Mouse (Mus musculus) heart, adult 18-20 months (tissue): ENCODE measurements around the gene Lamtor4. TPM values are rescaled to one million over a fixed set of nuclear protein-coding genes. Genes with fewer than 3 reads are reported as not detected.

Experiments
- DNase-seq, 2 experiments: peaks; one replicate each; pipeline ENCODE4 v3.0.0; 2021 to 2022; ENCODE audit warnings: mixed read lengths in 1 of 2
- total RNA-seq, 2 experiments: library from RNA; stranded (reverse); gene quantifications; 2 replicates each; pipeline ENCODE4 v1.2.3; 2021

Gene Lamtor4
- total RNA-seq, 2 experiments from 2014 or later: 58.7 to 64.6 TPM

DNA sequence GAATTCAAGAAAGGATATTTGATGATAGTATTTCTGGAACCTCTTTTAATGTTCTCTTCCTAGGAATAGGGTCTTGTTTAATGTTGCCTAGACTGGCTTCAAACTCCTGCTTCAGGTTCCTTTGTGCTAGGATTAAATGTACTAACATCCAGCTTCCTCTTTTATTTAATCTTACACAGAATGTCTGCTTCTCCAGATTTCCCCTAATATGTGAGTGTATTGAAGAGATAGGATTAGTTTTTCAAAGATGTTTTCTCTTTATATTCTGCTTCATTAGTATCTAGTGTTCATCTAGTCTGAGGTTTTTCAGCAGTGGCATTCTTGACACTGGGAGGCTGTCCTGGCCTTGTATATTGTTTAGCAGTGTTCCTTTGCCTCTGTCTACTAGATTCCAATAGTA lies 38.9 kb downstream of the Lamtor4 start:
- DNase-seq: no peak

DNA sequence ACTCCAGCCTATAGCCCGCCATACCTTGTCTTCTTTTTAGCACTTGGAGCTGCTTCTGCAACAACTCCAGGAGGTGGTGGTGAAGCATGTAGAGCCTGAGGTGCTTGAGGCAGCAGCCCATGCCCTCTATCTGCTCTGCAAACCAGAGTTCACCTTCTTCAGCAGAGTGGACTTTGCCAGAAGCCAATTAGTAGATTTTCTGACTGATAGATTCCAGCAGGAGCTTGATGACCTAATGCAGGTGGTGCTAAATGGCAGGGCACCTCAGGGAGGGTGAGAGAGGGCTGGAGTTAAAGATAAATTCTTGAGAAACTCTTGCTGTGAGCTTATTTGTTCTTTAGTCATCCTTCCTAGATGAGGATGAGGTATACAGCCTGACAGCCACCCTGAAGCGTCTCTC lies 44.3 kb downstream of the Lamtor4 start:
- no peak for DNase-seq

Other genes starting within 250 kb of the Lamtor4 start
- not detected for gene Smok3a, start 234.2 kb upstream of the Lamtor4 start, total RNA-seq
- not detected for gene Smok3b, start 234.1 kb upstream of the Lamtor4 start, total RNA-seq
- not detected for gene Smok3c, start 202.3 kb upstream of the Lamtor4 start, total RNA-seq
- 10 to 100 TPM; 14.3 to 17.3 TPM for gene Zkscan1, start 170.4 kb upstream of the Lamtor4 start, total RNA-seq
- 10 to 100 TPM; 11.4 to 13.6 TPM for gene Zscan21, start 138.6 kb upstream of the Lamtor4 start, total RNA-seq
- gene Zfp113, start 99.7 kb upstream of the Lamtor4 start, total RNA-seq: 1 to 10 TPM; 6.8 to 8.0 TPM
- gene Cops6, start 94.4 kb upstream of the Lamtor4 start, total RNA-seq: 100 to 1,000 TPM; 123 to 129 TPM
- 1 to 10 TPM; 6.4 to 7.9 TPM for gene Ap4m1, start 83.5 kb upstream of the Lamtor4 start, total RNA-seq
- gene Mcm7, start 83.1 kb upstream of the Lamtor4 start, total RNA-seq: 10 to 100 TPM in 1 of 2 experiments, 1 to 10 TPM in 1; 9.3 to 11.6 TPM
- 10 to 100 TPM; 29.6 to 34.7 TPM for gene Taf6, start 68.0 kb upstream of the Lamtor4 start, total RNA-seq
- 1 to 10 TPM; 6.3 to 6.9 TPM for gene Cnpy4, start 68.0 kb upstream of the Lamtor4 start, total RNA-seq
- 1 to 10 TPM; 1.9 to 2.8 TPM for gene Mblac1, start 61.2 kb upstream of the Lamtor4 start, total RNA-seq
- gene Nxpe5, start 29.6 kb upstream of the Lamtor4 start, total RNA-seq: under 1 TPM; 0.47 to 0.57 TPM
- 1 to 10 TPM; 3.2 to 4.2 TPM for gene BC037034, start 8.6 kb downstream of the Lamtor4 start, total RNA-seq
- gene Gal3st4, start 17.4 kb downstream of the Lamtor4 start, total RNA-seq: under 1 TPM; 0.15 to 0.32 TPM
- gene Gm43720, start 24.5 kb downstream of the Lamtor4 start, total RNA-seq: not detected
- gene Gpc2, start 24.5 kb downstream of the Lamtor4 start, total RNA-seq: under 1 TPM in 1 of 2 experiments, not detected in 1; 0.15 TPM
- gene Stag3, start 24.8 kb downstream of the Lamtor4 start, total RNA-seq: not detected
- gene Pvrig, start 86.5 kb downstream of the Lamtor4 start, total RNA-seq: not detected
- 1 to 10 TPM; 4.3 TPM for gene Zfp157, start 186.0 kb downstream of the Lamtor4 start, total RNA-seq